Mouse (Mus musculus) c-Kit-negative CD71-positive TER-119-positive erythroid progenitor cells, embryonic 14.5 days (primary cell): ENCODE measurements around the gene Hdhd5.

Experiments
- DNase-seq: peaks from one replicate; pipeline ENCODE4 v3.0.0-alpha.2; 2013; ENCODE audit warnings: low read depth, low spot score

Hdhd5 gene

DNA sequence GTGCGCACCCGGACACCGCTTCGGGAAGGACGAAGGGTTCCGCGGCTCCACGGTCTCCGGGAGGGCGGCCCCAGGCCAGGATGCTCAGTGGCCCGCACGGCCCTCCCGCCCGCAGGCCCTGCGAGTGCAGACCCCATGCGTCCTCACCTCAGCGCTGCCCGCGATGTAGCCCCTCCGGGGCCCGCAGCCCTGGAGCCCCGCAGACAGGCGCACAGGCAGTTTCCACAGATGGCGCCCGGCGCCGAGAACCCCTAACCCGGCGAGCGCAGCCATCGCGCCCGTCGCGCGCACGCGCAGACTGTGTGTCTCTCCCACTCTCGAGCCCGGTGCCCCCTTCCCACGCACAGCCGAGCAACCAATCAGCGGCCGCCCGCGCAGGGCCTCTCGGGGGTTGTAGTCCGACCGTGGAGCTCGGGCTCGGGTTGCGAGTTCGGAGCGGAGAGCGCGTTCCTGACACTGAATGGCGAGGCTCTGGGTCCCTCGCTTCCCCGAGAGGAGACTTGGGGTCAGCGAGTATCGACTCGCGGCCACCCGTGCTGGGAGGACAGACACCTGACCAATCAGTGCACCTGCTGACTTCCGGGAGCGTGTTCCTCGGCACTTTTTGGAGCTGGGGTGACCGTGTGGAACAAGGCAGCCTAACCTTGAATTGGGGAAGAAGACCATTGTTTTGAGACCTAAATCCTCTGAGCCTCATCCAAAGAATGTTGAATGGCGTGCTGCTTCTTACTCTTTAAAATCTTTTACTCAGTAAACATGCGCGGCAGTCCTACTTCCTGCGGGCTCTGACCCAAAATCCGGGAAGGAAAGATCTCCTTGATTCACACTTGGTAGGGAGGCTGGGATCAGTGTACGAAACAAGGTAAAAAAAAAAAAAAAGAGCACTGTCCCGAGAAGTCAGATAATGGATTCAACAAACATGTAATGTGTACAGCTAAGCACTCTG lies at the start of gene Hdhd5:
TSS of gene Hdhd5 (minus strand) at position 300 of the 946 bp plus-strand sequence.
- DNase-seq: peak; percentile 55

GRCm38 (mm10) chr6:120580713-120581015 lies 49.5 kb upstream of the Hdhd5 start:
- no peak for DNase-seq

DNA sequence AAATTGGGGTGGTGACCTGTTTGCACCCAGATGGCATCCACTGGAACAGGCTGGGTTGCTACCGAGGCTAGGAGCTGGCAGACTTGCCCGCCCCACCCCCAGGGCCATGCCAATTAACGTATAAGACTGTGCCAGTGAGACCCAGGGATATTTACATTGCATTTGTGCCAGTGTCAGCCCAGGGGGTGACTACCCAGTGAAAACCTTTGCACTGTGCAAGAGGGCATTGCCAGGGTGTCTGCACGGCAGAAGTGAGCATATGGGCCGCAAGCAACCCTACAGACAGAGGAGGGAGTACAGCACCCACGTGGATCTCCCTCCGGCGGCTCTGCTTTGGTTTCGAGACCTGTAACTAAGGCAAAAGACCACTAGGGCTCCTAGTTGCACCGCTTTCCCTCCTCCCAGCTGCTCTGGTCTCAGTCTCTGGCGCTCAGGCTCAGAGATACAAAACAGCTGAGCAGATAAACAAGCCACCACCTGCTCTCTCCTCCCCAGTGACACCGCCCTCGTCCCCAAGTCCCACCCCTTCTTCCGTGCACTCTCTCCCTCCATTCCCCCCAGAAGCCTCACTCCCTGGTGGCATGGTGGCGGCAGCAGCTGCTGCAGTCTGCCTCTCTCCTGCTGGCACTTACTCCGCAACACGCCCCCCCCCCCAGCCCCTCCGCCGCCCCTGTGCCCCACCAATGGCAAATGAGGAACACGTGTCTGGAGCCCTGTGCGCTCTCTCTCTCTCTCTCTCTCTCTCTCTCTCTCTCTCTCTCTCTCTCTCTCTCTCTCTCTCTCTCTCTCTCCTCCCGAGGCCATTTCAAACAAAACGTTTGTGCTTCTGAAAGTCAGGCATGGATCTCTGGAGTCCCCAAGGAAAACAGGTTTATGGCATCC lies 49.0 kb upstream of the Hdhd5 start:
- DNase-seq: peak; percentile 63

GRCm38 (mm10) chr6:120579110-120579830 lies 48.2 kb upstream of the Hdhd5 start:
- no peak for DNase-seq

- DNase-seq: no peak
Measured at GRCm38 (mm10) chr6:120578471-120578870, 47.4 kb upstream of the Hdhd5 start.

DNA sequence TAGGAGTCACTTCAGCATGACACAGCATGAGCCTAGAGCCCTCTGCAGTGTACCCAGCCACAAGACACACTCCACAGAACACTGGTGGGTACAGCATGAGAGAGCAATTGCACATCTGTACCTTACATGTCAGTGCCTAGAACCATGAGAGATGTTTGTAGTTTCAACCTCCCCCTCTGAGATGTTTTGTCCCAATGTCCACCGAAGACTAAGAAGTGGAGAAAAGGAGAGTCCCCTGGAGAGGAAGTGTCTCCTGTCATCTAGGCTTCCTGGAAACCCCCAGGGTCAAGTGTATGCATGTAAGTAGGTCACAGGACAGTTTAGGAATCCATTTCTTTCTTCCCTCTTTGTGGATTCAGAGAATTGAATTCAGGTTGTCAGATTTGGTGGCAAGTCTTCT lies 41.3 kb upstream of the Hdhd5 start:
- no peak for DNase-seq

GRCm38 (mm10) chr6:120568257-120568656 lies 37.1 kb upstream of the Hdhd5 start:
- DNase-seq: no peak

DNA sequence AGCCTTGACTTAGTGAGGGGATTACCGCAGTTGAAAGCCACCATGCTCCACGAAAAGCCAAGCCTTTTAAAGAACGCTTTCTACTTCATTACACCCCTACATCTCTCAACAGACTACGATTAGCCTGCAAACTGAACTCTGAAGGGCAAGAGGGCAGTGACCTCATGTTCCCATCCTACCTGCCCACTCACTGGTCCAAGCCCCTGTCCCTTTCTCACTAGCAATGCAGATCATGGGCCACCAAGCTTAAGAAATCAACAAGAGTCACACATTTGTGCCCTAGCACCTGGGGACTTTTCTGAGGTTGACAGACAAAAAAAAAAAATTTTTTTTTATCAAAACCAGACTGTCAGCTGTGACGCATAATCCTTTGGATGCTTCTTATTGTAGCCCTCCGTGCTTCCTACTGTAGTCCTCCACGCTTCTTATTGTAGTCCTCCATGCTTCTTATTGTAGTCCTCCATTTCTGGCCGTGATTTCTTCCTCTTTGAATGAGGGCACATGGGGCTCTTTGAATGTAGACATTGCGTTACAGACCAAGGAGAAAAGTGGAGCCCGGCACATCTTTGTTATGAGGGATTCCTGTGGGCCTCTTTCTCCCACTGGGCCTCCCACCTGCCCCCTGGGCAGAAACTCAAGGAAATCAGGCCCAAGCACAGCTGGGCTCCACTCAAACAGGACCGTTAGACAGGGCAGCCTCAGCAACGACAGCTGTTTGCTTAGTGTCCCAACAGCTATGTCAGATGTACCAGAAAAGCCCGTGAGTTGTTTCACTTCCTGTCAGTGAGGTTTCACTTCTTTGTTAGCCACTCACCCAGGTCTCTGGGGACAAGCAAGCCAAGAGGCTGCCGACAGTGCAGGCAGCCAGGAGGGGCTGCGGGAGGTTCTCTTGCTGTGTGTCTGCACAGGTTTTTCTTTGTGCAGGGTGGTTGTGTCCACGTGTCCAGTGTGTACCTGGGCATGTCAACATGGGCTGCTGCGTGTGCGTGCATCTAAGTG lies 36.1 kb upstream of the Hdhd5 start:
- no peak for DNase-seq

- no peak for DNase-seq
Measured at GRCm38 (mm10) chr6:120556641-120557040, 25.5 kb upstream of the Hdhd5 start.

GRCm38 (mm10) chr6:120555983-120556567 lies 25.0 kb upstream of the Hdhd5 start:
- no peak for DNase-seq

GRCm38 (mm10) chr6:120555152-120555551 lies 24.0 kb upstream of the Hdhd5 start:
- no peak for DNase-seq

DNA sequence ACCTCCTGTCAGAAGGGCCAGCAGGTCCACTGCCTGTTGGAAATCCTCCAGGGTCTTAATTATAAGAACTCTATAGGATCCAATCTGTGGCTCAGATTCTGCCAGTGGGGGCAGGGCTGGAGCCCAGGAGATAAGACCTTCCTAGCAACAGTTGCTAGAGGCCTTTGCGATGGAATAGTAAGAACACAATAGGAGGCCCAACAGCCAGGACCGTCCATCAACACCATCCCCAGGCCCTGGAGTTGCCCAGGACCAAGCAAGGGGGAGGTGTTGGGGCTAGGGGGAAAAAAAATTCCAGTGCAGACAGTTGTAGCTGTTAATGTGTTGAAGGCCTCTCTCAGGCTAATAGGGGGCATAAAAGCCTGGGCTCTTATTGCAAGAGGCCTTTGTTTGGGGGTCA lies 19.1 kb upstream of the Hdhd5 start:
- DNase-seq: no peak

DNA sequence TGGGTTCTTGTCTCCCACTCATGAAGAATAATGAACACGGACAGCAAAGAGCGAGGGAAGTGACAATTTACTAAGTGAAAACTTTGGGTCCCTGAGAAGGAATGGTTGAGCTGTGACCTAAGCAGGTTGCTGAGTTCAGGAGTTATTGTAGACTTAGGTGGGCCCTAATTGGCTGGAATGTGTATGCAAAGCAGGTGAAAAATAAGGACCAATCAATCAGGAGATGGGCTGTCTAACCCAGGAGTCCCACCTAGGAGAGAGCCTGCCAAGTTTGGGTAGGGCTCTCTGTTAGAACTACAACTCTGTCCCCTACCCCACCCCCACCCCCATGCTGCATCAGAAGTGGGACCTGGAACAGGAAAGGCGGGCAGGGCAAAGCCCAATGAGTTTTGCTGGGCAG lies 17.5 kb upstream of the Hdhd5 start:
- DNase-seq: no peak

- no peak for DNase-seq
Measured at GRCm38 (mm10) chr6:120546973-120547372, 15.9 kb upstream of the Hdhd5 start.

- DNase-seq: no peak
Measured at GRCm38 (mm10) chr6:120546292-120546691, 15.2 kb upstream of the Hdhd5 start.

DNA sequence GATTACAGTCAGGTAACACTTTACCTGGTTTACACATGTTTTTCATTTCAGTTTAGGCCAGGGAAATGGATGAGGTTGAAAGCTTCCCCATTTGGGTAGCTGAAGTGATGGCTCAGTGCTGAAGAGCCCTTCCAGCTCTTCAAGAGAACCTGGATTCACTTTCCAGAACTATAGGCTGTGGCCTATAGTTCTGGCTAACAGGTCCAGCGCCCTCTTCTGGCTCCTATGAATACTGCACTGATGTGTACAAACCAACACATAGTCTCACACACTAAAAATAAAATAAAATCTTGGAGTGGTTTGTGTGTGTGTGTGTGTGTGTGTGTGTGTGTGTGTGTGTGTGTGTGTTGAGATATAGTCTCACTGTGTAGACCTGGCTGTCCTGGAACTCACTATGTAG lies 10.9 kb upstream of the Hdhd5 start:
- DNase-seq: no peak

GRCm38 (mm10) chr6:120541386-120541785 lies 10.3 kb upstream of the Hdhd5 start:
- DNase-seq: no peak

GRCm38 (mm10) chr6:120539781-120540231 lies 8.7 kb upstream of the Hdhd5 start:
- DNase-seq: no peak

DNA sequence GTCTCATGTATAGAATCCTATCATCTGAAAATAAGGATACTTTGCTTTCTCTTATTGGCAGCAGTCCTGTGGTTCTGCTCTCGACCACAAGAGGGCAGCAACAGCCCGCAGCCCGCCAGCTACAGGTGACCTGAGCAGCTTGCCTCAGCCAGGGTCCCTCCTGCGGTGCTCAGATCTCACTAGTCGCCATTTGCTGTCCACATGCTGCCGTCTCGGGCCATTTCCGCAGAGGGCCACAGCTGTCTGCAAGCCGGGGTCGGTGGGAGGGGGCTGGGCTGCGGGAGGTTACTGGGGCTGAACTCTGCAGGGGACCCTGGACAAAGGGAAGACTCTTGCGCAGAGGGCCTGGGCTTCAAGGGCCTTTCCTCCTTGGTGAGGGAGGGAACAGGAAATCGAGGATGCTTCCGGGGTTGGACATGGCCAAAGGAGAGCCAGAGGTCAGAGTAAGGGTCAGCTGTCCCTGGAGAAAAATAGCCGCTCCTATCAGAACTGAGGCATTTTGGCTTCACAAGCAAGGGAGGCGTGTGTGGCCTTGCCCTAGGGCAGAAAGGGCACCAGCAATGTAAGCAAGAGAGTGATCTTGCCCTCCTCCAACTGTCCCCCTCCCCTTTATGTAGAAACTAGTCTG lies 8.1 kb upstream of the Hdhd5 start:
- peak; percentile 60 for DNase-seq

DNA sequence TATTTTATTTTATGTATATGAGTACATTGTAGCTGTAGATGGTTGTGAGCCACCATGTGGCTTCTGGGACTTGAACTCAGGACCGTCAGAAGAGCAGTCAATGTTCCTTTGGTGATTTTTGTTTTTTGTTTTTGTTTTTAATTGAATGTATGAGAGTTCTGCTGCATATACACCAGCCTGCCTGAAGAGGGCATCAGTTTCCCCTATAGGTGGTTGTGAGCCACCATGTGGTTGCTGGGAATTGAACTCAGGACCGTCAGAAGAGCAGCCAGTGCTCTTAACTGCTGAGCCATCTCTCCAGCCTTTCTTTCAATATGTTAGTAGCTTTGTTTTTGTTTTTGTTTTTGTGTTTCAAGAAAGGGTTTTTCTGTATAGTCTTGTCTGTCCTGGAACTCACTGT lies 5.2 kb upstream of the Hdhd5 start:
- DNase-seq: no peak
